Mouse (Mus musculus): ENCODE measurements around the gene Pi16. TPM values are rescaled to one million over a fixed set of nuclear protein-coding genes. Genes with fewer than 3 reads are reported as not detected.
A peak's percentile ranks its signal among the peaks of the same experiment; 100 is the strongest.

The Pi16 gene
- total and polyA plus RNA-seq, 2 experiments = 0.10 to 0.28 TPM

DNA sequence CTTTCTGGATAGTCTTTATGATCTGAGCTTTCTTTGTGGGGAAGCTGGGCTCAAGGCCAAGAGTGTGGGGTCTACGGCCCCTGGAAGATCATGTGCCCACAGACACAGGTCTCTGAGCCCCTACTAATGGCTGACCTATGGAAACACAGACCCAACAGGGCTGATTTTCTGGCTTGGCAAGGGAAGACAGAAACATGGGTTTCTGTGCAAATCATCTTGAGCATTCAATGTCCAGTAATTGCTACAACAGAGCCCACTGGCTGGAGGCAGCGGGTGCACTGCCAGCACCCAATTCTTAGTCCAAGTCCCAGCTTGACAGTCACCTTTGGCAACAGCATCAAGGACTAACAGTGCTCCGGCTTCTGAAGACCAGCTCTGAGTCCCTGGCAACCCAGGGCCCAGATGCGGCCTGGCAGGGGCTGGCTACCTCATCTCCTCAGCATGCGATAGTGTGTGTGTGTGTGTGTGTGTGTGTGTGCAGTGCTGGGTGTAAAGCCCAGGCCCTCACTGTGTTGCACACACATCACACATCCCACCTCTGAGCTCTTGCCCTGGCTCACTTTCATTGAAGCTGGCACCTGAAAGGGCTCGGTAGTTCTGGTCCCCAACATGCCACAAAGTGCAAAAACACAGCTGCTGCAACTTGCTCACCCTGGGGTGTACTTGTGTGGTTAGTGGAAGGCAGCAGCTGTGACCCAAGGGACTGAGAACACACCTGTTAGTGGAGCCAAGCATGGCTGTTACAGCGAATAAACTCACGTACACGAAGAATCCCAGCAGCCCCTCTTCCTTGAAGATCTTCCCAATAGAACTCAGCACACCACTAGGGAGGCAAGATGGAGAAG, 20.7 kb downstream of the Pi16 start:
- Histone ChIP-seq H3K27me3 (ENCODE audit: control insufficient read depth, insufficient read depth, low read length) (no peaks in the 10 kb centered on the region), H3K79me2 (ENCODE audit: control insufficient read depth, insufficient read depth, low read length) (no peaks in the 10 kb centered on the region), H3K4me1 (ENCODE audit: control insufficient read depth, insufficient read depth, low read length) (peaks cover 4% of the 10 kb centered on the region; the same call in 1 of the 2 replicates), H3K9ac (ENCODE audit: low read depth, low read length) (no peak overlapping the region), H3K4me3 (ENCODE audit: insufficient read depth, low read depth, low read length) (no peak overlapping the region), H3K36me3 (ENCODE audit: control insufficient read depth, insufficient read depth, low read length) (peaks cover 9% of the 10 kb centered on the region), H3K27ac (replicated peaks; ENCODE audit: insufficient read depth, low read depth, low read length) (no peak overlapping the region)
- TF ChIP-seq POLR2A (IDR thresholded peaks at IDR 0.05; ENCODE audit: extremely low read depth, insufficient read depth, low read length) (no peak), CTCF (IDR thresholded peaks at IDR 0.05; ENCODE audit: low read depth, low read length) (no peak)
- WGBS = 90% methylated on average over 9 of the region's 9 CpGs
- no peak for DNase-seq (ENCODE audit: extremely low read depth, low read depth, low spot score)

DNA sequence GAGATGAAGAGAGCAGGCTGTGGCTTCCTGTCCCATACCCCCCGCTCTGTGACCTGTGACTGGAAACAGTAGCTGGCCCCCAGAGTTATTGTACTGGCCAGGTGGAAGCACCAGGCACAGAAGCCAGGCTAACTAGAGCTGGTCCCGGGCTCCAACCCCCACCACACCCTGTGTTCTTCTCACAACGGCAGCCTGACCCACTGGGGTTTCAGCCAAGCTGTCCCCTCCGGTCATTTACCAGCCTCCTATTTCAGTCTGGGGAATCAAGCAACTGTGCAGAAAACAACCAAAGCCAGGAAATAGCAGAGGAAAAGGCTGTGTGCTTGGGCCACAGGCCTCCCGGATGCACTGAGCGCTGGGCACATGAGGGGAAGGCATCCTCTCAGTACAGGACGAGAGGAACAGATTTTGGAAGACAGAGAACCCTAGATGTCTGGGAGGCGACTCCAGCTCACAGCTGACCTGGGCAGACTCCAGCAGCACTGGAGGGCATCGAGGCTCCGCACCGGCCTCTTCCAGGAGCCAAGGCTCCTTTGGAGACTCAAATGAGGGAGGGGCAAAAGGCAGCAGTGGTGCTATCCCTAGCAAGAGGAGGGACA, 21.8 kb downstream of the Pi16 start:
- TF ChIP-seq CTCF (IDR thresholded peaks at IDR 0.05; ENCODE audit: low read depth, low read length) = no peak
- no peak for TF ChIP-seq POLR2A (IDR thresholded peaks at IDR 0.05; ENCODE audit: extremely low read depth, insufficient read depth, low read length)
- H3K4me1 ChIP-seq (ENCODE audit: control insufficient read depth, insufficient read depth, low read length) = peaks cover 4% of the 10 kb centered on the region; the same call in 1 of the 2 replicates
- 82% methylated on average over 11 of the region's 11 CpGs for WGBS

DNA sequence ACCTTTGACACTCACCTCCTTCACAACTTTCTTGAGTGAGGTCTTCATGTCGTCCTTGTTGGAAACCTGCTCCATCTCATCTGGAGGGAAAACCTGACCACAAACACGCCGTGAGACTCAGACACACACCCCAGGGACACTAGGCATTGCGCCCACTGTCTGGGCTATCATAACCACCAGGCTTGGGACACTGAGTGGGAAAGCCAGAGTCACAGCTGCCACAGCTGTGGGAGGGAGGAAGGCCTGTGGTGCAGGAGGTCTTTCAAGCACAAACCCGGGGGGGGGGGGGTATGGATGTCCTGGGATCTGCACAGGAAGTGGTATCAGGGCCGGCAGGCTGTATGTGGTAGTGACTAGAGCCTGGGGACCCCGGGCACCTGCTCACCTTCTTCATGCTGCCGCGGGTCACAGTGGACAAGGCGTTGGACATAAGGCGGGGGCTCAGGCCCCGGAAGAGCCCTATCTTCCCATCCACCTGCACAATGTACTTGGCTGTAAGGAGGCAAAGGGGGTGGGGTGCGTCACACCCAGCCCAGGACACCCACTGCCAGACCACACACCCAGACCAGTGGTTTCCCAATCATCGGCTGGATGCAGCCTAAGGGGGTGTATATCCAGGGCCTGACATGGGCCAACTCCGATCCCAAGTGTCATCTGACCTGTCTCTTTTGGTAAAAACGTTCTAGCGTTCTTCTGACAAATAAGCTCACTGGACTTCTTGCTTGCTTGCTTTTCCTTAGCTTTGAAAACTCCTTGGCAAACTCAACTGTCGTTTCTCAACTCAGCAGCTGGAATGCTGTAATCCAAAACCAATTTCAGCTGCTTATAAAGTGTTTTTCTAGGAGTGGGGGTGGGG, 23.2 kb downstream of the Pi16 start:
- Histone ChIP-seq H3K4me1 (ENCODE audit: control insufficient read depth, insufficient read depth, low read length) (peaks cover 4% of the 10 kb centered on the region; the same call in 1 of the 2 replicates), H3K79me2 (ENCODE audit: control insufficient read depth, insufficient read depth, low read length) (no peaks in the 10 kb centered on the region), H3K27ac (replicated peaks; ENCODE audit: insufficient read depth, low read depth, low read length) (no peak overlapping the region), H3K9ac (ENCODE audit: low read depth, low read length) (no peak overlapping the region), H3K36me3 (ENCODE audit: control insufficient read depth, insufficient read depth, low read length) (peaks cover 9% of the 10 kb centered on the region), H3K27me3 (ENCODE audit: control insufficient read depth, insufficient read depth, low read length) (no peaks in the 10 kb centered on the region), H3K4me3 (ENCODE audit: insufficient read depth, low read depth, low read length) (no peak overlapping the region)
- WGBS = 81% methylated on average over 18 of the region's 18 CpGs
- DNase-seq (ENCODE audit: extremely low read depth, low read depth, low spot score) = no peak
- no peak for TF ChIP-seq CTCF (IDR thresholded peaks at IDR 0.05; ENCODE audit: low read depth, low read length)
- TF ChIP-seq POLR2A (IDR thresholded peaks at IDR 0.05; ENCODE audit: extremely low read depth, insufficient read depth, low read length) = no peak

More for the DNA sequence above, 21.8 kb downstream of the Pi16 start:
- Histone ChIP-seq H3K4me3 (ENCODE audit: insufficient read depth, low read depth, low read length) (no peak overlapping the region), H3K27me3 (ENCODE audit: control insufficient read depth, insufficient read depth, low read length) (no peaks in the 10 kb centered on the region), H3K79me2 (ENCODE audit: control insufficient read depth, insufficient read depth, low read length) (no peaks in the 10 kb centered on the region), H3K27ac (replicated peaks; ENCODE audit: insufficient read depth, low read depth, low read length) (peak overlapping the region; percentile 18; the same call in 1 of the 2 replicates), H3K36me3 (ENCODE audit: control insufficient read depth, insufficient read depth, low read length) (peaks cover 9% of the 10 kb centered on the region), H3K9ac (ENCODE audit: low read depth, low read length) (no peak overlapping the region)
- DNase-seq (ENCODE audit: extremely low read depth, low read depth, low spot score) = no peak

DNA sequence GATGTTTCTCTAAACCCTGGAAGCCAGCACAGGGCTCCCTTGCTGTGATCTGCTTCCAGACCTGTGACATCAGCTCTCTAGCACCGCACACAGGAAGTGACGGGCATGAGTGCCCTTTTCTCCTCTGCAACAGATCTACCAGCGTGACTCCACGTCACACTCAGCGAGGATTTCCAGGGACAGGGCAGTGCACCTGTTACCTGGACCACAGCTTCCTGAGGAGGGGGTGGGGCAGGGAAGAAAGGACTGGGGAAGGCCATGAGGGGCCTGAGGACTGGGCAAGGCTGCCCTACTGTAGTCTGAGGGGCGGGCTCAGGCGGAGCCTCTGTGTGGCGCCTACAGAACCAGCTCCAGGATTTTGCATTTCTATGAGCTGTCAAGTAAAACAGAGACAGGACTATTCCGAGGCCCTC, 24.1 kb downstream of the Pi16 start:
- H3K9ac ChIP-seq (ENCODE audit: low read depth, low read length) = no peak overlapping the region
- no peaks in the 10 kb centered on the region for H3K79me2 ChIP-seq (ENCODE audit: control insufficient read depth, insufficient read depth, low read length)
- peaks cover 2% of the 10 kb centered on the region for H3K36me3 ChIP-seq (ENCODE audit: control insufficient read depth, insufficient read depth, low read length)
- no peak for TF ChIP-seq CTCF (IDR thresholded peaks at IDR 0.05; ENCODE audit: low read depth, low read length)
- TF ChIP-seq POLR2A (IDR thresholded peaks at IDR 0.05; ENCODE audit: extremely low read depth, insufficient read depth, low read length) = no peak
- H3K27ac ChIP-seq (replicated peaks; ENCODE audit: insufficient read depth, low read depth, low read length) = no peak overlapping the region
- H3K4me3 ChIP-seq (ENCODE audit: insufficient read depth, low read depth, low read length) = no peak overlapping the region
- peaks cover 7% of the 10 kb centered on the region; the same call in 1 of the 2 replicates for H3K4me1 ChIP-seq (ENCODE audit: control insufficient read depth, insufficient read depth, low read length)
- H3K27me3 ChIP-seq (ENCODE audit: control insufficient read depth, insufficient read depth, low read length) = no peaks in the 10 kb centered on the region
- DNase-seq (ENCODE audit: extremely low read depth, low read depth, low spot score) = no peak
- WGBS = 57% methylated on average over 9 of the region's 9 CpGs

DNA sequence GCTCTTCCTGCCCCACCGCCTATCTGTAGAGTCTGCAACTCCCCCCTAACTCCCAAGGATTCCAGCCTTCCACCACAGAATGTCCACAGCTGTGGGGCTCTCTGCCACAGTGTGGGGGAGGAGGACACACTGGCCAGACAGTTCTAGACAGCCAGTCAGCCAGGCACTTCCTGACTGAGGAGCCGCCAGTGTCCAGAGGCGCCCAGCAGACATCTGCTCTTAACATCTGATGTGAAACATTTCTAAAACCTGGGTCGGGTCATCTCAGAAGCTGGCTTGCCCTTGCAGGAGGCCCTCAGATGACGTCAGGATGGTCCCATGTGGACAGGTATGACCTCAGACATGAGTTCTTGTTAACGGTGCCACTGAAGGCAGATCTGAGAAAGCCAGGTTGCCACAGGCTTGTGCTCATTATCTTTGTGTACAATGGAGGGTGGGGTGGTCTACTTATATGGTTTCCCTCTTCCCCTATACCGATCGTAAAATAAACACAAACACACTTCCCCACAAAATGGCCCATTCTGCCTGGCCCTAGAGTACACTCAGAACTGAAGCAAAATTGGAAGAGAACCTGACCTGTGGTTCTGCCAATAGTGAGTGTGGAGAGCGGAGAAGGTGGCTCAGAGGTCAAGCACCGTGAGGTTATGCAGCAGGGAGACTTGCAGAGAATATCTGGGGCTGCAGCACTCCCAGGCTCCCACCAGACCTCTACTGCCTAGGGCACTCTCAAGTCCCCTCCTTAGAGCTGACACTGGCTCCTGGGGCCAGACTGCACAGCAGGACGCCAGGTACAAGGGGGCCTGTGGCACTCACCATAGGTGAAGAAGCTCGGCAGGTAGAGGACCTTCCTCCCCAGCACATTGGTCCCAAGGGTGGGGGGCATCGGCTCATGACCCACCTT, 24.8 kb downstream of the Pi16 start:
- Histone ChIP-seq H3K4me1 (ENCODE audit: control insufficient read depth, insufficient read depth, low read length) (peaks cover 7% of the 10 kb centered on the region; the same call in 1 of the 2 replicates), H3K9ac (ENCODE audit: low read depth, low read length) (no peak overlapping the region), H3K27me3 (ENCODE audit: control insufficient read depth, insufficient read depth, low read length) (no peaks in the 10 kb centered on the region), H3K36me3 (ENCODE audit: control insufficient read depth, insufficient read depth, low read length) (peaks cover 2% of the 10 kb centered on the region; the same call in 1 of the 2 replicates), H3K79me2 (ENCODE audit: control insufficient read depth, insufficient read depth, low read length) (peaks cover 4% of the 10 kb centered on the region), H3K4me3 (ENCODE audit: insufficient read depth, low read depth, low read length) (no peak overlapping the region), H3K27ac (replicated peaks; ENCODE audit: insufficient read depth, low read depth, low read length) (no peak overlapping the region)
- no peak for TF ChIP-seq POLR2A (IDR thresholded peaks at IDR 0.05; ENCODE audit: extremely low read depth, insufficient read depth, low read length)
- no peak for TF ChIP-seq CTCF (IDR thresholded peaks at IDR 0.05; ENCODE audit: low read depth, low read length)
- DNase-seq (ENCODE audit: extremely low read depth, low read depth, low spot score) = peak; percentile 39
- 50% methylated on average over 13 of the region's 13 CpGs for WGBS

All from liver, adult 2 months (tissue).